Mouse (Mus musculus): Measurements from ENCODE around the gene Prdm11. TPM values are rescaled to one million over a fixed set of nuclear protein-coding genes. Genes with fewer than 3 reads are reported as not detected.

Gene Prdm11
- polyA plus RNA-seq, 1 experiment, result 7.6 TPM

- Histone ChIP-seq H3K27ac (ENCODE audit: control insufficient read depth, insufficient read depth, low read depth, low read length, poor library complexity) (no peak overlapping the region), H3K4me3 (replicated peaks; ENCODE audit: control insufficient read depth, low read depth, low read length) (no peak overlapping the region), H3K4me1 (ENCODE audit: control insufficient read depth, insufficient read depth, low read length) (peaks cover 2% of the 10 kb centered on the region; the same call in 1 of the 2 replicates)
- 80% methylated on average over 8 of the region's 8 CpGs for WGBS
- no peak for TF ChIP-seq CTCF (IDR thresholded peaks at IDR 0.05; ENCODE audit: control insufficient read depth, insufficient read depth, low read length)
- TF ChIP-seq POLR2A (IDR thresholded peaks at IDR 0.05; ENCODE audit: borderline replicate concordance, control insufficient read depth, low read depth, low read length), result no peak
These were observed 79.7 kb downstream of the Prdm11 start for GRCm38 (mm10) chr2:92966257-92966656.

GRCm38 (mm10) chr2:92964345-92964744 is 81.6 kb downstream of the Prdm11 start:
- WGBS, result 5% methylated on average over 1 of the region's 1 CpGs
- H3K4me1 ChIP-seq (ENCODE audit: control insufficient read depth, insufficient read depth, low read length), result no peaks in the 10 kb centered on the region
- TF ChIP-seq CTCF (IDR thresholded peaks at IDR 0.05; ENCODE audit: control insufficient read depth, insufficient read depth, low read length), result no peak
- no peak for TF ChIP-seq POLR2A (IDR thresholded peaks at IDR 0.05; ENCODE audit: borderline replicate concordance, control insufficient read depth, low read depth, low read length)
- H3K4me3 ChIP-seq (replicated peaks; ENCODE audit: control insufficient read depth, low read depth, low read length), result no peak overlapping the region
- no peak overlapping the region for H3K27ac ChIP-seq (ENCODE audit: control insufficient read depth, insufficient read depth, low read depth, low read length, poor library complexity)

GRCm38 (mm10) chr2:92958640-92959039 is 87.3 kb downstream of the Prdm11 start:
- no peak overlapping the region for H3K4me3 ChIP-seq (replicated peaks; ENCODE audit: control insufficient read depth, low read depth, low read length)
- TF ChIP-seq POLR2A (IDR thresholded peaks at IDR 0.05; ENCODE audit: borderline replicate concordance, control insufficient read depth, low read depth, low read length), result no peak
- no peak for TF ChIP-seq CTCF (IDR thresholded peaks at IDR 0.05; ENCODE audit: control insufficient read depth, insufficient read depth, low read length)
- no peaks in the 10 kb centered on the region for H3K4me1 ChIP-seq (ENCODE audit: control insufficient read depth, insufficient read depth, low read length)
- WGBS, result 78% methylated on average over 4 of the region's 4 CpGs
- H3K27ac ChIP-seq (ENCODE audit: control insufficient read depth, insufficient read depth, low read depth, low read length, poor library complexity), result no peak overlapping the region

GRCm38 (mm10) chr2:92956943-92957342 is 89.0 kb downstream of the Prdm11 start:
- Histone ChIP-seq H3K4me1 (ENCODE audit: control insufficient read depth, insufficient read depth, low read length) (no peaks in the 10 kb centered on the region), H3K4me3 (replicated peaks; ENCODE audit: control insufficient read depth, low read depth, low read length) (no peak overlapping the region), H3K27ac (ENCODE audit: control insufficient read depth, insufficient read depth, low read depth, low read length, poor library complexity) (no peak overlapping the region)
- TF ChIP-seq CTCF (IDR thresholded peaks at IDR 0.05; ENCODE audit: control insufficient read depth, insufficient read depth, low read length) (no peak), POLR2A (IDR thresholded peaks at IDR 0.05; ENCODE audit: borderline replicate concordance, control insufficient read depth, low read depth, low read length) (no peak)
- 89% methylated on average over 2 of the region's 2 CpGs for WGBS

- Histone ChIP-seq H3K27ac (ENCODE audit: control insufficient read depth, insufficient read depth, low read depth, low read length, poor library complexity) (no peak overlapping the region), H3K4me1 (ENCODE audit: control insufficient read depth, insufficient read depth, low read length) (no peaks in the 10 kb centered on the region), H3K4me3 (replicated peaks; ENCODE audit: control insufficient read depth, low read depth, low read length) (no peak overlapping the region)
- 42% methylated on average over 11 of the region's 11 CpGs for WGBS
- TF ChIP-seq POLR2A (IDR thresholded peaks at IDR 0.05; ENCODE audit: borderline replicate concordance, control insufficient read depth, low read depth, low read length) (no peak), CTCF (IDR thresholded peaks at IDR 0.05; ENCODE audit: control insufficient read depth, insufficient read depth, low read length) (peak; percentile 78)
These were observed 91.4 kb downstream of the Prdm11 start for GRCm38 (mm10) chr2:92954404-92955114.

GRCm38 (mm10) chr2:92953450-92953849 is 92.5 kb downstream of the Prdm11 start:
- TF ChIP-seq POLR2A (IDR thresholded peaks at IDR 0.05; ENCODE audit: borderline replicate concordance, control insufficient read depth, low read depth, low read length) (no peak), CTCF (IDR thresholded peaks at IDR 0.05; ENCODE audit: control insufficient read depth, insufficient read depth, low read length) (no peak)
- Histone ChIP-seq H3K4me3 (replicated peaks; ENCODE audit: control insufficient read depth, low read depth, low read length) (no peak overlapping the region), H3K4me1 (ENCODE audit: control insufficient read depth, insufficient read depth, low read length) (no peaks in the 10 kb centered on the region), H3K27ac (ENCODE audit: control insufficient read depth, insufficient read depth, low read depth, low read length, poor library complexity) (no peak overlapping the region)
- 86% methylated on average over 17 of the region's 17 CpGs for WGBS

GRCm38 (mm10) chr2:92949518-92949917 is 96.4 kb downstream of the Prdm11 start:
- TF ChIP-seq CTCF (IDR thresholded peaks at IDR 0.05; ENCODE audit: control insufficient read depth, insufficient read depth, low read length), result no peak
- TF ChIP-seq POLR2A (IDR thresholded peaks at IDR 0.05; ENCODE audit: borderline replicate concordance, control insufficient read depth, low read depth, low read length), result no peak
- Histone ChIP-seq H3K4me1 (ENCODE audit: control insufficient read depth, insufficient read depth, low read length) (no peaks in the 10 kb centered on the region), H3K27ac (ENCODE audit: control insufficient read depth, insufficient read depth, low read depth, low read length, poor library complexity) (no peak overlapping the region), H3K4me3 (replicated peaks; ENCODE audit: control insufficient read depth, low read depth, low read length) (no peak overlapping the region)
- WGBS, result 72% methylated on average over 1 of the region's 1 CpGs

- Histone ChIP-seq H3K27ac (ENCODE audit: control insufficient read depth, insufficient read depth, low read depth, low read length, poor library complexity) (no peak overlapping the region), H3K4me3 (replicated peaks; ENCODE audit: control insufficient read depth, low read depth, low read length) (no peak overlapping the region), H3K4me1 (ENCODE audit: control insufficient read depth, insufficient read depth, low read length) (no peaks in the 10 kb centered on the region)
- 64% methylated on average over 7 of the region's 7 CpGs for WGBS
- TF ChIP-seq POLR2A (IDR thresholded peaks at IDR 0.05; ENCODE audit: borderline replicate concordance, control insufficient read depth, low read depth, low read length) (no peak), CTCF (IDR thresholded peaks at IDR 0.05; ENCODE audit: control insufficient read depth, insufficient read depth, low read length) (no peak)
These were observed 97.2 kb downstream of the Prdm11 start for GRCm38 (mm10) chr2:92948699-92949300.
